Mouse (Mus musculus) limb, embryonic 10.5 days (tissue): ENCODE data around the gene Erf. TPM values are rescaled to one million over a fixed set of nuclear protein-coding genes. Genes with fewer than 3 reads are reported as not detected.
"Not testable (repeated sequence)": the region's sequence is repeated elsewhere in the genome, so short reads cannot be mapped to it uniquely, and the experiment has no call there.

ENCODE experiments used
- DNase-seq: peaks from one replicate; pipeline ENCODE4 v3.0.0-alpha.2; 2017; ENCODE audit warnings: low spot score
- H3K27ac ChIP-seq: fragments of 300-500 bp; sonication (generic); 2 replicates; pipeline ENCODE4 v1.5.1; 2016; ENCODE audit warnings: mild to moderate bottlenecking
- H3K27me3 ChIP-seq: fragments of 300-500 bp; sonication (generic); 2 replicates; pipeline ENCODE4 v1.6.1; 2016; ENCODE audit warnings: low read depth, mild to moderate bottlenecking; ENCODE audit not compliant: poor library complexity, severe bottlenecking
- H3K36me3 ChIP-seq: fragments of 300-500 bp; sonication (generic); 2 replicates; pipeline ENCODE4 v1.6.1; 2016; ENCODE audit warnings: mild to moderate bottlenecking, moderate library complexity
- H3K4me1 ChIP-seq: fragments of 300-500 bp; sonication (generic); 2 replicates; pipeline ENCODE4 v1.6.1; 2016
- H3K4me3 ChIP-seq: fragments of 300-500 bp; sonication (generic); 2 replicates; pipeline ENCODE4 v1.5.1; 2016; ENCODE audit warnings: mild to moderate bottlenecking, moderate library complexity
- H3K9me3 ChIP-seq: fragments of 300-500 bp; sonication (generic); replicated peaks from 2 replicates; pipeline ENCODE4 v1.6.1; 2016; ENCODE audit warnings: mild to moderate bottlenecking
- WGBS: fragments of 180-500 bp; shearing (Covaris S2); methylation state at CpG from one replicate; pipeline ENCODE4 v1.1.7; 2016; 5-methylcytosine and 5-hydroxymethylcytosine counted together
- polyA plus RNA-seq: library from polyadenylated mRNA; unstranded; fragments of >200 nt; fragmentation: Nextera tagmentation; extraction: Ambion mirVana; gene quantifications from 2 replicates; pipeline ENCODE4 v1.2.1, GENCODE M21; 2016

The Erf gene
- polyA plus RNA-seq, 1 experiment from 2014 or later = 16.6 TPM

GRCm38 (mm10) chr7:25269029-25269428 lies 18.5 kb upstream of the Erf start:
- Histone ChIP-seq H3K9me3 (no peaks in the 10 kb centered on the region), H3K27me3 (no peaks in the 10 kb centered on the region), H3K27ac (peak overlapping the region; percentile 98; the same call in 1 of the 2 replicates), H3K4me1 (peaks cover 50% of the 10 kb centered on the region), H3K4me3 (peak overlapping the region; percentile 71), H3K36me3 (peaks cover 33% of the 10 kb centered on the region)
- DNase-seq = no peak
- 47% methylated on average over 4 of the region's 4 CpGs for WGBS

- peaks cover 54% of the 10 kb centered on the region for H3K4me1 ChIP-seq
- WGBS = 4% methylated on average over 7 of the region's 7 CpGs
- peak overlapping the region; percentile 98 for H3K27ac ChIP-seq
These were observed 18.0 kb upstream of the Erf start for GRCm38 (mm10) chr7:25268588-25268987.

GRCm38 (mm10) chr7:25267751-25268463 lies 17.3 kb upstream of the Erf start:
- peaks cover 48% of the 10 kb centered on the region for H3K4me1 ChIP-seq
- H3K4me3 ChIP-seq = peak overlapping the region; percentile 71
- H3K36me3 ChIP-seq = peaks cover 24% of the 10 kb centered on the region
- H3K9me3 ChIP-seq = no peaks in the 10 kb centered on the region
- under 1% methylated on average over 33 of the region's 33 CpGs for WGBS
- H3K27ac ChIP-seq = peak overlapping the region; percentile 98
- no peaks in the 10 kb centered on the region for H3K27me3 ChIP-seq
- DNase-seq = peak; percentile 96

More at GRCm38 (mm10) chr7:25268588-25268987, 18.0 kb upstream of the Erf start:
- Histone ChIP-seq H3K9me3 (no peaks in the 10 kb centered on the region), H3K36me3 (peaks cover 31% of the 10 kb centered on the region), H3K4me3 (peak overlapping the region; percentile 71), H3K27me3 (no peaks in the 10 kb centered on the region)
- no peak for DNase-seq

GRCm38 (mm10) chr7:25267301-25267750 lies 16.8 kb upstream of the Erf start, which contains the start of gene Cic:
Gene Cic, plus strand, starts transcription at chr7:25267704.
- H3K27ac ChIP-seq = peak within 1 kb of the TSS; percentile 98
- peaks cover 19% of the 10 kb centered on the region for H3K36me3 ChIP-seq
- DNase-seq = peak; percentile 97
- H3K27me3 ChIP-seq = no peaks in the 10 kb centered on the region
- H3K9me3 ChIP-seq = no peaks in the 10 kb centered on the region
- H3K4me3 ChIP-seq = peak within 1 kb of the TSS; percentile 71
- peaks cover 43% of the 10 kb centered on the region for H3K4me1 ChIP-seq
- WGBS = under 1% methylated on average over 29 of the region's 29 CpGs

- 89% methylated on average over 8 of the region's 8 CpGs for WGBS
- peak overlapping the region; percentile 71 for H3K4me3 ChIP-seq
- H3K4me1 ChIP-seq = peaks cover 43% of the 10 kb centered on the region
- H3K9me3 ChIP-seq = no peaks in the 10 kb centered on the region
- H3K27ac ChIP-seq = peak overlapping the region; percentile 98; the same call in 1 of the 2 replicates
- DNase-seq = no peak
- H3K27me3 ChIP-seq = no peaks in the 10 kb centered on the region
- H3K36me3 ChIP-seq = peaks cover 9% of the 10 kb centered on the region
These were observed 15.8 kb upstream of the Erf start for GRCm38 (mm10) chr7:25266180-25266962.

- H3K27me3 ChIP-seq, H3K4me3 ChIP-seq, H3K9me3 ChIP-seq, H3K27ac ChIP-seq, DNase-seq, H3K36me3 ChIP-seq: not testable (repeated sequence)
- 90% methylated on average over 5 of the region's 5 CpGs for WGBS
- H3K4me1 ChIP-seq = peaks cover 42% of the 10 kb centered on the region
These were observed 15.2 kb upstream of the Erf start for GRCm38 (mm10) chr7:25265743-25266142.

- H3K36me3 ChIP-seq = no peaks in the 10 kb centered on the region
- DNase-seq = no peak
- no peak overlapping the region for H3K4me3 ChIP-seq
- WGBS = 28% methylated on average over 17 of the region's 17 CpGs
- H3K4me1 ChIP-seq = peaks cover 28% of the 10 kb centered on the region
- H3K27ac ChIP-seq = 0 out of 2 replicates have a peak overlapping the region, but pooled peaks have one; percentile 12
- no peaks in the 10 kb centered on the region for H3K9me3 ChIP-seq
- H3K27me3 ChIP-seq = no peaks in the 10 kb centered on the region
These were observed 13.7 kb upstream of the Erf start for GRCm38 (mm10) chr7:25263968-25264870.

- Histone ChIP-seq H3K9me3 (no peaks in the 10 kb centered on the region), H3K4me1 (peaks cover 15% of the 10 kb centered on the region), H3K27me3 (no peaks in the 10 kb centered on the region), H3K4me3 (no peak overlapping the region), H3K27ac (no peak overlapping the region), H3K36me3 (no peaks in the 10 kb centered on the region)
- DNase-seq = no peak
- WGBS = 88% methylated on average over 1 of the region's 1 CpGs
These were observed 11.3 kb upstream of the Erf start for GRCm38 (mm10) chr7:25261896-25262295.

- H3K4me1 ChIP-seq = peaks cover 37% of the 10 kb centered on the region
- 16% methylated on average over 8 of the region's 8 CpGs for WGBS
These were observed 1.3 kb upstream of the Erf start for GRCm38 (mm10) chr7:25251822-25252221.

GRCm38 (mm10) chr7:25251071-25251791 lies 670 bp upstream of the Erf start:
- WGBS = 2% methylated on average over 22 of the region's 22 CpGs
- Histone ChIP-seq H3K4me3 (peak overlapping the region; percentile 99), H3K4me1 (peaks cover 43% of the 10 kb centered on the region), H3K36me3 (peaks cover 24% of the 10 kb centered on the region), H3K27ac (peak overlapping the region; percentile 97), H3K9me3 (no peaks in the 10 kb centered on the region), H3K27me3 (no peaks in the 10 kb centered on the region)
- DNase-seq = no peak

More at GRCm38 (mm10) chr7:25251822-25252221, 1.3 kb upstream of the Erf start:
- no peak for DNase-seq
- Histone ChIP-seq H3K36me3 (peaks cover 18% of the 10 kb centered on the region), H3K27ac (peak overlapping the region; percentile 97), H3K9me3 (no peaks in the 10 kb centered on the region), H3K27me3 (no peaks in the 10 kb centered on the region), H3K4me3 (peak overlapping the region; percentile 99)

- peak; percentile 92 for DNase-seq
- H3K4me1 ChIP-seq = peaks cover 53% of the 10 kb centered on the region
- H3K36me3 ChIP-seq = peaks cover 41% of the 10 kb centered on the region
- H3K27me3 ChIP-seq = no peaks in the 10 kb centered on the region
- no peaks in the 10 kb centered on the region for H3K9me3 ChIP-seq
- H3K27ac ChIP-seq = peak overlapping the region; percentile 97
- H3K4me3 ChIP-seq = peak overlapping the region; percentile 99
- WGBS = 1% methylated on average over 55 of the region's 73 CpGs
These were observed 1.0 kb downstream of the Erf start for GRCm38 (mm10) chr7:25249314-25250140.
